Mouse (Mus musculus): ENCODE results near the gene Ostf1. TPM values are rescaled to one million over a fixed set of nuclear protein-coding genes. Genes with fewer than 3 reads are reported as not detected.

The Ostf1 gene
- total RNA-seq, 4 experiments from 2014 or later, result 16.3 to 22.2 (median 18.3) TPM

DNA sequence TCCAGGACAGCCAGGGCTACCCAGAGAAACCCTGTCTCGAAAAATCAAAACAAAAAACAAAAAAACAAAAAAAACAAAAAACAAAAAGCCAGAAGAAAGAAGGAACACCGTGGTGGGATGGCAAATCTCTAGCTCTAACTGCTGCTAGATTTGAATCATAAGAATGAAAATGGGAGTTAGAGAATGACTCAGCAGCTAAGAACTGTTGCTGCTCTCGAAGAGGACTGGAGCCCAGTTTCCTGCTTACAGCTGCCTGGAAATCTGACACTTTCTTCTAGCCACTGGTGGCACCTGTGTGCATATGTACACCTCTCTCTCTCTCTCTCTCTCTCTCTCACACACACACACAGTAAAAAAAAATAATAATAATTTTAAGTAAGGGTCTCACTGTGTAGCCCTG, 14.8 kb upstream of the Ostf1 start:
- DNase-seq (ENCODE audit: low spot score in 2 of 2), result no peak

DNA sequence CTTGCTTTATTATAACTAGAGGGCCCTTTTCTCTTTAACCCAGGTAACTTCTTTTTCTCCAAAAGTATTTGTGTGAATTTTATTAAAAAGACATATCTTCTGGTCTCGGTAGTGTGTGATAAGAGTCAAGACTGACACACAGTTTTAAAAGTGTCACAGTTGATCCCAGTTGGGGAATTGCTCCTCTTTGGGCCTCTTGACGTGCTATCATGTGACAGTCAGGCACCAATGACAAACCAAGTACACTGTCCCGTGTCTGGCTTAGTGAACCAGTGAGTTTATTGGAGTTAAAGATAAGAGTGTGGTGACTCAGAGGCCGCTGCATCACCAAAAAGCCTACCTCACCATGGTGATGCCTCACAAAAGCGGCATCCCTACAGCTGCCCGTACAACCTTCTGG, 12.5 kb upstream of the Ostf1 start:
- DNase-seq (ENCODE audit: low spot score in 2 of 2), result no peak

DNA sequence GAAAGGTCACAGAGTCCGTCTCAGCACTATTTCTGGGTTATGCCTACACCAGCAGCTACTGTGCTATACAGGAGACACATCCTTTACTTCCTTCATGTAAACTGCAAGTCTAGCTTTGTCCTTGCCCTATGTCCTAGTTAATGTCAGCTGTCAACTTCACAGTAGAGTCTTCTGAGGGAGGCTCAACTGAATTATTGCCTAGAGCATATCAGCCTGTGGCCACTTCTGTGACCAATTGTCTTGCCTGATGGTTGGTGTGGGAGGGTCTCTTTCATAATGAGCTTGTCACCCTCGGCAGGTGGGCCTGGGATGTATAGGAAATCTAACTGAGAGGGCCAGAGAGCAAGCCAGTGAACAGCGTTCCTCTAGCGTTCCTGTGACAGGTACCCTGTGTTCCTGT, 11.8 kb upstream of the Ostf1 start:
- DNase-seq (ENCODE audit: low spot score in 2 of 2), result no peak

DNA sequence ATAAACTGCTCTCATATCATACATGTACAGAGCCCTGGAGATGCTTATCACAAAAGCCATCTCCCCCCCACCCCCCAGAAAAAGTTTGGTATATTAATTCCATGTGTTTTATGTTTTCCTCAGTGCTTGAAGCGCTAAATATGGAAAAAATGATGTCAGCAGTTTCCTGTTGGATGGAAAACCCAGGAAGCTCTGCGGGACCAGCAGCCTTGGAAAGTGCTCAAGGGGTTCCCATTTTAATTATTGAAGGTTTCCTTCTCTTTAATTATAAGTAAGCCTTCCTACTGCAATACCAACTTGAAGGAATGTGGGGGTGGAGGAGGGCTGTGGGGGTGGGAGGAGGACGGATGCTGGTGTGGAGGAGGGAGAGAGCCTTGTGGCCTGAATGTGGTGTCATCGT, 9.4 kb upstream of the Ostf1 start:
- no peak for DNase-seq (ENCODE audit: low spot score in 2 of 2)

DNA sequence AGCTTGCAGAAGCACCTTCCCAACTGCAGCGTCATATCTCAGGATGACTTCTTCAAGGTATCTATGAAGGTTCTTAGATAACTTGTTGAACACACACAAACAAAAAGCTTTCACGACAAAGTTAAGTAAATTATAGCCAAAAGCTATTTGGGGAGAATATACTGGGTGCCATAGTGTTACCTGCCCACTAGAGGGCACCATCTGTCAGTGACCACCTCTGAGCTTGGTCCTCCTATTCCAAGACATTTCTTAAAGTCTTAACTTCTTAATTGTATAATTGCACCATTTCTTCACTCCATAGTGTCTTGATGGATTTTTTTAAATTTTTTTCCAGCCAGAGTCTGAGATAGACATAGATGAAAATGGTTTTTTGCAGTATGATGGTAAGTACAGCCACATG, 7.9 kb upstream of the Ostf1 start:
- no peak for DNase-seq (ENCODE audit: low spot score in 2 of 2)

DNA sequence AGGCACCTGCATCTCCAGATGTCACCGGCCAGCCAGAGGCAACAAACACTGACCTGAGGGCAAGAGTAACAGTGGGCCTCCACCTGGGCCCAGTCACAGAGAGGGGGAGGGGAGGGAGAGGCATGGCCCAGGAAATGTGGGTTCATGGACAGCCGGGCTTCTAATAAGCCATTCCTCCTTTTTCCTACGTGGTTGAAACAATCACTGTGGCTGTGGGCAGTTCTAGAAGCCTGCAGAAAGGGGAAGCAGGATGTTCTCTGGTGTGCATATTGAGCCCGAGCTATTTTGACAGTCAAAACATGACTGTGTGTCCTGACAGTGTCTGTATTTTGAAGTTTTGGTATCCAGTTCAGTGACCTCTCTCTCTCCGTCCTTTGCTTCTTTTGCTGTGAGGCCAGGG, 7.3 kb upstream of the Ostf1 start:
- DNase-seq (ENCODE audit: low spot score in 2 of 2), result no peak

DNA sequence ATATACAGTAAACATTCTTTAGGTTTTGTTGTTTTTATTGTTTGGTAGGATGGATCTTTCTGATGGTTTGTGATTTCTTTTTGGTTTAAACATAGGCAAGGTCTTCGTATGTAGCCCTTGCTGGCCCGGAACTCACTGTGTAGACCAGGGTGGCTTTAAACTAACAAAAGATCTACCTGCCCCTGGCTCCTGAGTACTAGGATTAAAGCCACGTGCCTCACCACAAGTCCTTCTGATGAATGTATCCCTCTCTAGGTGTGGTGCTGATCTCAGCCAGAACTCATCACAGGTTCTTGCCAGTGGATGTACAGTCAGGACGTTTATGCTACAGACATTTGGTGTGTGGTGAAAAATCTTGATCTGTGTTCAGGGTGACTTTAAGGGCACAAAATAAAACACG, 6.3 kb upstream of the Ostf1 start:
- no peak for DNase-seq (ENCODE audit: low spot score in 2 of 2)

DNA sequence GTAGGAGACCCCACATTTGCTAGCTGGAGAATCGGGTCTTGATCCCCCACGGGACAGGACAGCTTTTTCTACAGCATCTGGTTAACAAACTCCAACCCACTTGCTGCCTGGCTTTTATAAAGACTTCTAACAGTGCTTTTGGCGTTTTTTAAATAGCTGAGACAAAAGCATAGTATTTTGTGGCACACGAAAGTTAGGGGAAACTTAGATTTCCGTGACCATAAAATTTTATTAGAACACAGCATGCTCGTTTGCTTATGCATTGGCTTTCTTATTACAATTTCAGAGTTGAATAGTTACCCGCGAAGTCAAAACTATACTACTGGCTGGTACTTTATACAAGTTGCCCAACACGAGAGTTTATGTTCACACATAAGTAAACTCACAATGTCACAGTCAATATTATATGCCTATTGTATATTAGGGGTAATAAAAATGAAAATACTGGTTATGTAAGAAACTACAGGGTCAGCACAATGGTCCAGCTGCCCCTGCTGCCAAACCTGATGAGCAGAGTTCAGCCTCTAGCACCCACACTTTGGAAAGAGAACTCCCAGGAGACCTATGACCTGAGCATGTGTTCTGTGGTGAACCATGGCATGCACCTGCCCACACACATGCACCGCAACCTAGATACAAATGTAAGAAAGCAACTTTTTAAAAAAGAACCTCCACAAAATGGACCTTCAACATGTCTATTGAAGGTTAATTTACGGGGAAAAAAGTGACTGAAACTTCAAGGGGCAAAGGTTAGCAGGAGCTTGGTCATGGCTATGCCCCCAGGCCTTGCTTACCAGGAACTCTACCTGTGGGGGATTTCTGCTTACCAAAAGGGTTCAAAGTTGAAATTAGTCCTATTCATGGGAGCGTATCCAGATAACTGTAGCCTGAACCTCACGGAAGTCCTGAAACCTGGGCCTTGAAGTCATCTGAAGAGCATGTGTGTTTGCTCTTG, 885 bp upstream of the Ostf1 start:
- no peak for DNase-seq (ENCODE audit: low spot score in 2 of 2)

DNA sequence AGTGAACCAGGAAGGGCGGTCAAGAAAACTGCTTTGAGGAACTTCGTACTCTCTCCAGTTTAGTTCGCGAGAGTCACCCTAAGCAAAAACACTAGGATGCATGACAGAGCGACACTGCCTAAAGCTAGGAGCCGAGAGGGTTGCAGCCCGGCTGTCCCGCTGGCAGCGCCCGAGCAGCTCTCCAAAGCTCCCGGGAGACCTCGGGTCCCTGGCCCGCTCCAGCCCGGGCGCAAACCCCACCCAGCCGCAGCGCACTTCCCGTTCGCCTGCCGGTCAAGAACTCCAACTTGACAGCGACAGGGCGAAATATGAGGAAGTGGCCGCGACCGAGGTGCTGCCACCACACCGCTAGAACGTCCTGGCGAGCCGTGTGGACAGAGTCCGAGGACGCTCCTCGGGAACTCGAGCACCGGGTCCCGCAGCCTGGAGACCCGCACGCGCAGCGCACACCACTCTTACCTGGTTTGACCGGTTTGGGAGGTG, 421 bp downstream of the Ostf1 start:
- peak; percentile 7 to 13 for DNase-seq (ENCODE audit: low spot score in 2 of 2)

DNA sequence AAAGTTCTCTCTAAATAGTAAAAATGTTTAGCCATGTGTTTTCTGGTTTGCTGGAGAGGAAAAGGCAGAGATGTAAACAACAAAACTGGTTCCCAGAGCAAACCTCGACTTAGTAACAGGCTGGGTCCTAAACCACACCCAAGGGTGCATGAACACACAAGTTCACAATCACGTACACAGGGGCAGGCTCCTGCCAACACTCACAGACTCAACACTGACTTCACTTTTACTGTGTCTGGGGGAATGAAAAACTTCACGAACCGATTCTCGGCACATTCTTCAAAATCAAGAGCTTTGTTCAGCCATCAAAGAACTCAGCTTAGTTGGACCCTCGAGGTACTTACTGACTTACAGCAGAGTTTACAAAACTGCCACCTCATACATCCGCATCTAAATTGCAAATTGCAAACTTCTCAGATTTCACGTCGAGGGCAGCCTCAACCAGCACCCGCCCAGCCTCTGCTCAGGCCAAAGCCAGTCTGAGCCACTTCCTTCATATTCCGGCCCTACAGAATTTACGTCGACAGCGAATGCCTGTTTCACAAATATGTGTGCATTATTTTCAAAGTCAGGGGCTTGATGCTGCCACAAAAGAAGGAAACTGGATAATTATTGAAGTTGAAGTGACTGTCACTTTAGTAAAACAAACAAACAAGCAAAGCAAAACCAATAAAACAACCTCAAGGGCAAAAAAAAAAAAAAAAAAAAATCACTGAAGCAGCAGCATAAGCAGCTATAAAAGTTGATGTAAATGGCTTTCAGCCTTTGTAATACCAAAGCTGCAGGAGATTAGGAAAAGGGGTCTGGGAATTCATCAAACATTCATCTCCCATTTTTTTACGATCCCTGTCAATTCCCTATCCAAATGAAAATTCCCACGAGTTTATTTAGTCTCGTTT, 1.2 kb downstream of the Ostf1 start:
- no peak for DNase-seq (ENCODE audit: low spot score in 2 of 2)

DNA sequence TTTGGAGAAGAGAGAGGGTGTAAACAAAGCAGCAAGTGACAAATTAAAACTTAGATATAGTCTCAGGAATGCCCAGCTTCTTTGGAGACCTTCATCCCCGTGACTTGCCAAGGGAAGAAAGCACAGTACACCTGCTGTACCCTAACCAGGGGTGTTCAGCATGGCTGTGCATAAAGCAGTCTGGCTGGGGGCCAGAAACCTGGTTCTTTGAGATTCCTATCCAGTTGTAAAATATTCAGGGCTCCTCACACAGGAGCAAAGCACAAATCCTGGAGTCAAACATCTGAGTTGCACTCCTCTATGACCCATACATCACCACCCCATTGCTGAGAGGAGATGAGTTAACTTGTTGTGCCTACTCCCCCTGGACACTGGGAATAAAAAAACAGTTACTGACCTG, 2.0 kb downstream of the Ostf1 start:
- DNase-seq (ENCODE audit: low spot score in 2 of 2), result no peak

DNA sequence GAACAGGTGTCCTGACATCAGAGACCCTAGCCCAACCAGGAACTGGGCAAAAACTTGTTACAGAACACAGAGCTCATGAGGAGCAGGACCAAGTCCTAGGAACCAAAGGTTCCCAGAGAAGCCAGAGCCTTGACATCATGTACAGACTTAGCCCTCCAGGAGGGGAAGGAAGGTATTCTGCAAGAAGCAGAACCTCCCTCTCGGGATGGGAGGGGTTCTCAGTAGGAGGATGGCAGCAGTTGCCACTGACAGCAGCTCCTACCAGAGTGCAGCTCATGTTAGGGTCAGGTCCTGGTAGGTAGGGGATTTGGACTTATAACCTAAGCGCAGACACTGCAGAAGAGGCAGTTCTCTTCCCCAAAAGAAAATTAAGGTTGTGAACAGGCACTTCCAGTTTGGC, 7.7 kb downstream of the Ostf1 start:
- DNase-seq (ENCODE audit: low spot score in 2 of 2), result no peak

DNA sequence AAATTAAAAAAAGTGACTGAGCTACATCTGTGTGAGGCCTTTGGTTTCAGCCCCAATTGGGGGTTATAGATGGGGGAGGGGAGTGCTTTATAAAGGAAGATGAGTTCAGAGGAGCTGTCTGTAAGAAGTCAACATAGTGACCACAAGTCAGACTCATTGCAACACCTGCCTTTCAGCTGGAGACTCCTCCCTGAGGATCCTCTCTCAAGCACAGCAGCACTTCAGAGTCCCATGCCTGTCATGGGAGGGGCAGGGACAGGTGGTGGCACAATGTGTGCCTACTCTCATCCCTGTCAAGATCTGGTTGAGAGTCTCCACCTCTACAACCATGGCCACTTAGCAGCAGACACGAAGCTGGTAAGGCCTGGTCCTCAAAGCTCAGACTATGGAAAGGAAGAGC, 11.9 kb downstream of the Ostf1 start:
- no peak for DNase-seq (ENCODE audit: low spot score in 2 of 2)

DNA sequence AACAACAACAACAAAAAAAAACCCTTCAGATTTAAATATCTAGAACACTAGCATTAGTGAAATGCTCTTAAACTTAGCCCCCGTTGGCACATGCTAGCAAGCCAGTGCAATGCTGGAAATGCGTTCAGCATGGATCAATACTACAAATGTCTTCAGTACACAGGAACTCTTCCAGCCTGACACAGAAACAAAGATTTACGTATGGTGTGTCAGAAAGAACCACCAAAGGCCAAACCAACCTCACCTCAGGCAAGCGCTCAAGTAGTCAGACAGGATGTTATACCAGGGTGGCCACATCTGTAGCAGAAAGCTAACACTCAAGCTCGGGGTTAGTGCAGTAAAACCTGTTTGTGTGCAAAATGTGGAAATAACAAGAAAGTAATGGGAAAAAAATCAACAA, 12.6 kb downstream of the Ostf1 start:
- no peak for DNase-seq (ENCODE audit: low spot score in 2 of 2)

DNA sequence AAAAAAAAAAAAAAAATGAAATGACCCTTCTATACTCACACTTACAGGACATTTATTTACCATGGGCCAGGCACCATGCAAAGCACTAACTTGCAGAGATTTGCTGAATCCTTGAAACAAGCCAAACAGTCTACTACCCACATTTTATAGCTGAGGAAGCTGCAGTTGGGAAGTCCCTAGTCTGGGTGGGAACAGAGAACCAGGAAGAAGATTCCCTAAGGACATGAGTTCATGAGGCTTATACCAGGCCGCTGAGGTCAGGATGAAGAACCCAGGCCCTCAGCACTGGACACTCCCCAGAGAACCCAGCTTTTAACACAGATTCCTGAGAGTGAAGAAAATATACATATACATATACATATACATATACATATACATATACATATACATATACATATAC, 14.1 kb downstream of the Ostf1 start:
- DNase-seq (ENCODE audit: low spot score in 2 of 2), result no peak

DNA sequence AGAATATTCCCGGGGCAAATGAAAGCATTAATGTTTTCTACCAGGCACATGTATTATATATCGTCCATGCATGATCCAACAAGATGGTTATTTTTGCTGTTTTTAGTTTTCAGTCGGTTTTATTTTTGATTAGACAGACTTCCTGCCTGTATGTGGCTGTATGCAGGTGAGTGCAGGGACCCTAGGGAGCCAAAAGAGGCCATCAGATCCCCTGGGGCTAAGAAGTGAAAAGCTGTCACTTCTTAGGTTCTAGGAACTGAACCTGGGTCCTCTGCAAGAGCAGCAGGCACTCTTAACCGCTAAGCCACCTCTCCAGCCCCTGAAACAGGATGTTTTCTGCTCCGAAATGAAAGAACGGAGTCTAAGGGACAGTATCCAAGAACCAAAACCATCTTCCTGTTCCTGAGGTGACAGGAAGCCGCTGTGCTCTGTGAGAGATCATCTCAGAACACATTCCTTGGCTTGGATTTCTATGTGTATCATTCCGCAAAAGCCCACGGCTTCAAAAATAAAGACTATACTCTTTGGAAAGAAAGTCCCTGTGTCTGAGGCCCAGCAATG, 15.9 kb downstream of the Ostf1 start:
- no peak for DNase-seq (ENCODE audit: low spot score in 2 of 2)

DNA sequence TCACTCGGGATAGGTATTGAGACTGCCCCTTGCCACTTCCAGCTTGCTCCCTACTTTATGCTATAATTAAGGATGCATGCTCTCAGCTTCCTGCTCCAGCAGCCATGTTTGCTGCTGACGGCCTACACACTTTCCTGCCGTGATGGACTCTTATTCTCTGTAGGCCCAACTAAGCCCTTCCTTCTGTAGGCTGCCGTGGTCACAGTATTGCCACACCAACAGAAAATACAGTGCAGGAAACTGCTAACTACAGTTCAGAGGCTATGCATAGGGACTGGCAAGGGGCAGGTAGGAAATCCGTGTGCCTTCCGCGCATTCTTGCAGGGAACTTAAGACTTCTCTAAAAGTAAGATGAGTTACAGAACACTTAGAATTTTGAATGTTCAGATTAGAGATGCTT, 17.3 kb downstream of the Ostf1 start:
- DNase-seq (ENCODE audit: low spot score in 2 of 2), result no peak

DNA sequence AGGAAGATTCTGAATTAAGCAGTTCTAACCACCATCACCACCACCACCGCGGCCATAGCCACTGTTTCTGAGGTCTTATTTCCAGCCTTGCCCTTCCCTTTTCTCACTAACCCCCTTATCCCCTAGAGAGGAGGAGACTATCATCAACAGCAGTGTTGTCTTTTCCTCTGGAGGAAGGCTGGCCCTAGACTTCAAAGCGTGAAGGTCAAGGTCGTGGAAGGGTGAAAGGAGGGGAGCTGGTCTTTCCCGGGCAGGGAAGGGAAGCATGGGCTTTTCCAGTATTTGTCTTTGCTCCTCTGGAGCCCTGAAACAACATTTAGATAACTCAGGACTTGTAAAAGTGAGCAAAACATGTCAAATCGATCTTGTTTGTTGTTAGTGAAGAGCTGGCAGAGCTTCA, 22.6 kb downstream of the Ostf1 start:
- no peak for DNase-seq (ENCODE audit: low spot score in 2 of 2)

DNA sequence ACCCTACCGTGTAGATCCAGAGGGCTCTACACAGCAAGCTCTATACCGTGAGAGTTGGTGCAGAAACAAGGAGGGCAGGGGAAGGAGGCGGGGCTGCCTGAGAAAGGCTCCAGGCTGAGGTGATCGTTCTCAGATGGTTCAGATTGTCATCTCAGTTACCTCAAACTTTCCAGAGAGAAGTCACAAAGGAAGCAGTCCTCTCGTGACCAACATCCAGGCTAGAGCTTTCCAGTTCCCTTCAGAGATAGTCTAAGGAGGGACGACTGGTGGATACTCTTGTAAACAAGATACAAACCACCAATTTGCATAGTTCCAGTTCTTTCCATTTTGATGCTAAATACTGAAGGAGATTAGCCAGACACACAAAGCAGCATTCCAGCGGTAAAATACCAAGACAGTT, 23.7 kb downstream of the Ostf1 start:
- DNase-seq (ENCODE audit: low spot score in 2 of 2), result no peak

DNA sequence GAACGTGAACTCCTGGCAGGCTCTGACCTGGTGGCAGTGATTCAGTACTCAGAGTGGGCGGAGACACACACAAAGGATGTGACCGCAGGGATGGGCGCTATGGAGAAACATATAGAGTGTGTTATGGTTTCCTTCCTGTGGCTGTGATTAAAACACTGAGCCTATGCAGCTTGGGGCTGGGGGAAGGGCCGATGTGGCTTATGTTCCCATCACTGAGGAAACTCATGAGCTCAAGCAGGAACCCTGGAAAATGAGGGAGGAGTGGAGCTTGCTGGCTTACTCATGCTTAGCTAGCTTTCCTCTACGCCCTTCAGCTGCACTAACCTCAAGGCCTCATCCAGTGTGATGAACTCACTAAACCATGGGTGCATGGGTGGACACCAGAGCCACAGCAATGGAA, 28.6 kb downstream of the Ostf1 start:
- no peak for DNase-seq (ENCODE audit: low spot score in 2 of 2)

DNA sequence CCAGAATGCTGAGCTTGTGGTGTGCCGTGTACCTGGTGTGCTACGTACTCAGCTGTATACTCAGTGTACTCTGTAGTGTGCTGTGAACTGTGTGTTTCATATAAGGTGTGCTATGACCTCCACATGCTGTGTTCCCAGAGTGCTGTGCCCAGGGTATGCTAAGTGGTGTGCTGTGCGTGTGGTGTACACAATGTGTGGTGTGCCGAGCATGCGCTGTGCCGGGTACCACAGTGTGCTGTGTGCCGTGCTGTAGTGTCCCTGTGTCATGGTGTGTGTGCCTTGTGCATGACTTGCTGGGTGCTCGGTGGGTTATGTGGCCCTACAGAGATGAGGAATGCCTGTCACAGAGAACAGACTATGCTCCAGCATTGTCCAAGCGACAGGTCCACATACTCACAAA, 31.0 kb downstream of the Ostf1 start:
- no peak for DNase-seq (ENCODE audit: low spot score in 2 of 2)

DNA sequence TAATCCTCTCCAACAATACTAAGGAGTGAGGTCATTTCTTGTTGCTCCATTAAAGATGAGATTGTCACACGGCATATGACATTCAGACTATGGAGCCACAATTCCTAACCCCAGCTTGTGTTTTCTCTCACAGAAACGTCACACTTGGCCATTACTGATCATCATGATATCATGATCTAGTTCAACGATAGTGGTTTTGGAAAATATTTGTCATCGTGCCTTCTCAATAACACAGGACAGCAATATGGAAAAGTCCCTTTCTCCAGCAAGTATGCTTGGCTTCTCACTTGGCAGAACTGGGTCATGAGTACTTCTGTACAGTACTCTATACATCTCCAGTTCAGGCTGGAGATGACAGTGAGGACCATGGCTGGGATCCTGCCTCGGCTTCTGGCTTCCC, 32.0 kb downstream of the Ostf1 start:
- no peak for DNase-seq (ENCODE audit: low spot score in 2 of 2)

All from left cerebral cortex, adult 8-10 months (tissue).